Mouse (Mus musculus) ES-E14 (cell line): ENCODE data around the gene Ifne. TPM values are rescaled to one million over a fixed set of nuclear protein-coding genes. Genes with fewer than 3 reads are reported as not detected.
"Not testable (repeated sequence)": the region's sequence is repeated elsewhere in the genome, so short reads cannot be mapped to it uniquely, and the experiment has no call there.

Source experiments
- DNase-seq: peaks from one replicate; pipeline ENCODE4 v3.0.0-alpha.2; 2013; ENCODE audit warnings: low read depth, low spot score
- H3K27ac ChIP-seq: 2 replicates; pipeline ENCODE4 v1.5.1; 2012; ENCODE audit warnings: low read depth, mild to moderate bottlenecking, low read length, moderate library complexity, mixed read lengths; ENCODE audit not compliant: poor library complexity, insufficient read depth, severe bottlenecking
- H3K36me3 ChIP-seq: 2 replicates; pipeline ENCODE4 v1.6.1; 2012; ENCODE audit warnings: mild to moderate bottlenecking, low read length, moderate library complexity, mixed read lengths; ENCODE audit not compliant: control insufficient read depth, poor library complexity, insufficient read depth, severe bottlenecking
- H3K4me1 ChIP-seq, 2 experiments: fragments of 150-350 bp in 1 of 2; sonication (generic) in 1 of 2; 2 replicates each; pipeline ENCODE4 v1.6.1; 2012; ENCODE audit warnings: low read length in 2 of 2, mild to moderate bottlenecking in 1 of 2, mixed read lengths in 1 of 2; ENCODE audit not compliant: control insufficient read depth in 2 of 2, insufficient read depth in 2 of 2, poor library complexity in 1 of 2
- H3K4me3 ChIP-seq, 2 experiments: fragments of 150-350 bp in 1 of 2; sonication (generic) in 1 of 2; 2 replicates each; pipeline ENCODE4 v1.5.1; 2012; ENCODE audit warnings: low read length in 2 of 2, low read depth in 1 of 2, mild to moderate bottlenecking in 1 of 2, mixed read lengths in 1 of 2; ENCODE audit not compliant: insufficient read depth in 1 of 2, poor library complexity in 1 of 2, severe bottlenecking in 1 of 2
- H3K9ac ChIP-seq: 2 replicates; pipeline ENCODE4 v1.6.1; 2012; ENCODE audit warnings: low read depth, mild to moderate bottlenecking, low read length, mixed read lengths; ENCODE audit not compliant: poor library complexity, insufficient read depth, severe bottlenecking
- H3K9me3 ChIP-seq: fragments of 150-350 bp; sonication (generic); 2 replicates; pipeline ENCODE4 v1.6.1; 2012; ENCODE audit warnings: low read depth, mild to moderate bottlenecking, low read length; ENCODE audit not compliant: control insufficient read depth, insufficient read depth
- CHD2 ChIP-seq: IDR thresholded peaks from 2 replicates; pipeline ENCODE4 v1.6.1; 2014; ENCODE audit warnings: mild to moderate bottlenecking, low read depth, low read length, inconsistent platforms
- HCFC1 ChIP-seq: IDR thresholded peaks from 2 replicates; pipeline ENCODE4 v1.6.1; 2012; ENCODE audit warnings: low read length, inconsistent platforms, borderline replicate concordance; ENCODE audit not compliant: insufficient read depth
- MAFK ChIP-seq: IDR thresholded peaks from 2 replicates; pipeline ENCODE4 v1.6.1; 2014; ENCODE audit warnings: mild to moderate bottlenecking, low read depth, low read length, inconsistent platforms; ENCODE audit not compliant: insufficient read depth
- ZC3H11A ChIP-seq: IDR thresholded peaks from 2 replicates; pipeline ENCODE4 v1.6.1; 2012; ENCODE audit warnings: low read depth, mild to moderate bottlenecking, inconsistent platforms, low read length, borderline replicate concordance
- ZNF384 ChIP-seq: IDR thresholded peaks from 2 replicates; pipeline ENCODE4 v1.6.1; 2012; ENCODE audit warnings: low read depth, low read length, inconsistent platforms
- in situ Hi-C, 2 experiments: fragments of 600-800 bp; cut with MboI; formaldehyde crosslinking; loops; one replicate each; pipeline ENCODE4 v1.15.1; 2025; ENCODE audit warnings: low sequenced_read_pairs in 2 of 2, inconsistent platforms in 1 of 2; ENCODE audit not compliant: unreplicated experiment in 2 of 2
- total RNA-seq: library from RNA; depleted of rRNA; stranded (reverse); fragments of 300-350 nt; gene quantifications from 2 replicates; pipeline ENCODE4 v1.2.3, GENCODE M21; 2012

Gene Ifne
- total RNA-seq, 1 experiment = not detected

GRCm38 (mm10) chr4:88849698-88850097, 30.3 kb downstream of the Ifne start, which contains the start of gene Ifna1:
Ifna1 (plus strand) TSS chr4:88850087.
- no peak for DNase-seq
- TF ChIP-seq HCFC1 = no peak
- no peak for TF ChIP-seq ZC3H11A
- in situ Hi-C loops = no loop called here
- Histone ChIP-seq H3K4me1 (no peaks in the 10 kb centered on the region), H3K36me3 (no peaks in the 10 kb centered on the region), H3K4me3 (no peak within 1 kb of the TSS), H3K27ac (no peak within 1 kb of the TSS), H3K9ac (no peak within 1 kb of the TSS), H3K9me3 (no peaks in the 10 kb centered on the region)

- Histone ChIP-seq H3K9me3 (no peaks in the 10 kb centered on the region), H3K4me3 (no peak overlapping the region), H3K4me1 (no peaks in the 10 kb centered on the region), H3K9ac (no peak overlapping the region), H3K36me3 (no peaks in the 10 kb centered on the region), H3K27ac (no peak overlapping the region)
- in situ Hi-C loops = no loop called here
- no peak for TF ChIP-seq CHD2
- no peak for TF ChIP-seq HCFC1
- no peak for TF ChIP-seq MAFK
- no peak for TF ChIP-seq ZC3H11A
- TF ChIP-seq ZNF384 = no peak
- no peak for DNase-seq
Observed at GRCm38 (mm10) chr4:88845334-88845733, 34.7 kb downstream of the Ifne start.

- no peaks in the 10 kb centered on the region for H3K9me3 ChIP-seq
- no peak for DNase-seq
- H3K9ac ChIP-seq = no peak within 1 kb of the TSS
- H3K4me3 ChIP-seq = no peak within 1 kb of the TSS
- H3K36me3 ChIP-seq = no peaks in the 10 kb centered on the region
- in situ Hi-C loops = no loop called here
- no peak for TF ChIP-seq ZC3H11A
- TF ChIP-seq CHD2 = no peak
- TF ChIP-seq HCFC1 = no peak
- TF ChIP-seq ZNF384 = no peak
- no peak for TF ChIP-seq MAFK
- no peak within 1 kb of the TSS for H3K27ac ChIP-seq
- H3K4me1 ChIP-seq = no peaks in the 10 kb centered on the region
Observed at GRCm38 (mm10) chr4:88841438-88841911, 38.5 kb downstream of the Ifne start, which contains the start of gene Ifna4. Ifna4 (plus strand) TSS chr4:88841861.

GRCm38 (mm10) chr4:88840058-88840457, 39.9 kb downstream of the Ifne start:
- Histone ChIP-seq H3K4me1 (no peaks in the 10 kb centered on the region), H3K4me3 (no peak overlapping the region), H3K36me3 (no peaks in the 10 kb centered on the region), H3K27ac (no peak overlapping the region), H3K9ac (no peak overlapping the region), H3K9me3 (no peaks in the 10 kb centered on the region)
- no peak for DNase-seq
- TF ChIP-seq ZNF384 = no peak
- no peak for TF ChIP-seq MAFK
- no peak for TF ChIP-seq CHD2
- TF ChIP-seq ZC3H11A = no peak
- no peak for TF ChIP-seq HCFC1
- in situ Hi-C loops = no loop called here

GRCm38 (mm10) chr4:88838828-88839227, 41.2 kb downstream of the Ifne start:
- H3K36me3 ChIP-seq = no peaks in the 10 kb centered on the region
- in situ Hi-C loops = no loop called here
- no peak for DNase-seq
- H3K4me1 ChIP-seq = no peaks in the 10 kb centered on the region
- TF ChIP-seq ZC3H11A = no peak
- TF ChIP-seq CHD2 = no peak
- no peak for TF ChIP-seq MAFK
- TF ChIP-seq ZNF384 = no peak
- TF ChIP-seq HCFC1 = no peak
- H3K9ac ChIP-seq = no peak overlapping the region
- no peak overlapping the region for H3K4me3 ChIP-seq
- H3K27ac ChIP-seq = no peak overlapping the region
- H3K9me3 ChIP-seq = no peaks in the 10 kb centered on the region

- DNase-seq, H3K9me3 ChIP-seq, in situ Hi-C loops: not testable (repeated sequence)
Observed at GRCm38 (mm10) chr4:88835225-88835624, 44.8 kb downstream of the Ifne start, which contains the start of gene Ifna5. Ifna5 (plus strand) TSS chr4:88835525.

More at GRCm38 (mm10) chr4:88835225-88835624, 44.8 kb downstream of the Ifne start, which contains the start of gene Ifna5:
- H3K9ac ChIP-seq, H3K4me1 ChIP-seq, H3K27ac ChIP-seq, H3K4me3 ChIP-seq, H3K36me3 ChIP-seq: not testable (repeated sequence)
